Mouse (Mus musculus) heart, postnatal 10 days (tissue): ENCODE measurements around the gene Shc4. TPM values are rescaled to one million over a fixed set of nuclear protein-coding genes. Genes with fewer than 3 reads are reported as not detected.

Experiments used
- DNase-seq, 2 experiments: peaks; one replicate each; pipeline ENCODE4 v3.0.0; 2021
- intact Hi-C: fragments of 180-260 bp; cut with DNase I; formaldehyde crosslinking; loops from one replicate; pipeline ENCODE4 v1.15.1; 2025
- total RNA-seq, 2 experiments: library from RNA; stranded (reverse); gene quantifications; 2 replicates each; pipeline ENCODE4 v1.2.3; 2021

Gene Shc4
- total RNA-seq, result under 1 TPM; 0.77 TPM

- peak; percentile 29 to 49 for DNase-seq
- intact Hi-C loops, result loop anchor here (2.0 kb wide), 1 partner anchor 51 kb away; the partner anchor contains the start of gene Eid1
Observed at GRCm38 (mm10) chr2:125724086-125724430, at the start of gene Shc4. Gene Shc4 (minus strand): TSS chr2:125724148.

GRCm38 (mm10) chr2:125765029-125765428 lies 41.1 kb upstream of the Shc4 start:
- intact Hi-C loops, result loop anchor here (10.0 kb wide), 1 partner anchor 270 kb away; the partner anchor contains the start of gene Fgf7

GRCm38 (mm10) chr2:125764531-125764930 lies 40.6 kb upstream of the Shc4 start:
- intact Hi-C loops, result loop anchor here (10.0 kb wide), 1 partner anchor 270 kb away; the partner anchor contains the start of gene Fgf7
- DNase-seq, result no peak

More at GRCm38 (mm10) chr2:125765029-125765428, 41.1 kb upstream of the Shc4 start:
- peak; percentile 8 to 34 for DNase-seq

- intact Hi-C loops, result no loop called here
Observed at GRCm38 (mm10) chr2:125749330-125749729, 25.4 kb upstream of the Shc4 start.

GRCm38 (mm10) chr2:125739338-125739737 lies 15.4 kb upstream of the Shc4 start:
- DNase-seq, result no peak
- intact Hi-C loops, result no loop called here

More at GRCm38 (mm10) chr2:125749330-125749729, 25.4 kb upstream of the Shc4 start:
- DNase-seq, result no peak

GRCm38 (mm10) chr2:125738718-125739117 lies 14.8 kb upstream of the Shc4 start:
- DNase-seq, result no peak
- intact Hi-C loops, result no loop called here

- intact Hi-C loops, result no loop called here
- DNase-seq, result no peak
Observed at GRCm38 (mm10) chr2:125736025-125736343, 12.0 kb upstream of the Shc4 start.

- no peak for DNase-seq
Observed at GRCm38 (mm10) chr2:125735333-125736024, 11.5 kb upstream of the Shc4 start.

GRCm38 (mm10) chr2:125734741-125735140 lies 10.8 kb upstream of the Shc4 start:
- no peak for DNase-seq
- intact Hi-C loops, result loop anchor here (5.0 kb wide), 1 partner anchor 472 kb away; no protein-coding TSS in a partner anchor

More at GRCm38 (mm10) chr2:125735333-125736024, 11.5 kb upstream of the Shc4 start:
- intact Hi-C loops, result no loop called here

- DNase-seq, result peak; percentile 96 to 98
- intact Hi-C loops, result loop anchor here (1.0 to 5.0 kb wide), 2 partner anchors 72 to 470 kb away; no protein-coding TSS in a partner anchor
Observed at GRCm38 (mm10) chr2:125731763-125732560, 8.0 kb upstream of the Shc4 start.

GRCm38 (mm10) chr2:125724546-125725114 lies 682 bp upstream of the Shc4 start:
- DNase-seq, result peak in 1 of 2 experiments; percentile 15
- intact Hi-C loops, result loop anchor here (2.0 kb wide), 1 partner anchor 52 kb away; the partner anchor contains the start of gene Eid1

GRCm38 (mm10) chr2:125723408-125724085 lies 401 bp downstream of the Shc4 start:
- intact Hi-C loops, result loop anchor here (2.0 kb wide), 1 partner anchor 51 kb away; the partner anchor contains the start of gene Eid1
- DNase-seq, result peak; percentile 67 to 72

GRCm38 (mm10) chr2:125723086-125723407 lies 901 bp downstream of the Shc4 start:
- intact Hi-C loops, result no loop called here
- no peak for DNase-seq

GRCm38 (mm10) chr2:125716599-125716998 lies 7.3 kb downstream of the Shc4 start:
- intact Hi-C loops, result no loop called here
- DNase-seq, result no peak

- intact Hi-C loops, result no loop called here
- no peak for DNase-seq
Observed at GRCm38 (mm10) chr2:125706510-125706921, 17.4 kb downstream of the Shc4 start.

GRCm38 (mm10) chr2:125704907-125705631 lies 18.9 kb downstream of the Shc4 start:
- no peak for DNase-seq
- intact Hi-C loops, result no loop called here

- intact Hi-C loops, result no loop called here
- no peak for DNase-seq
Observed at GRCm38 (mm10) chr2:125702851-125703250, 21.1 kb downstream of the Shc4 start.

GRCm38 (mm10) chr2:125701606-125702005 lies 22.3 kb downstream of the Shc4 start:
- intact Hi-C loops, result no loop called here
- DNase-seq, result no peak

GRCm38 (mm10) chr2:125696219-125696618 lies 27.7 kb downstream of the Shc4 start:
- intact Hi-C loops, result no loop called here
- DNase-seq, result peak; percentile 64 to 71

GRCm38 (mm10) chr2:125694798-125695197 lies 29.1 kb downstream of the Shc4 start:
- DNase-seq, result no peak
- intact Hi-C loops, result no loop called here
